Mouse (Mus musculus): Measurements from ENCODE around the gene Clec11a. TPM values are rescaled to one million over a fixed set of nuclear protein-coding genes. Genes with fewer than 3 reads are reported as not detected.

Gene Clec11a
- polyA plus RNA-seq, 1 experiment from 2014 or later, result 6.9 TPM

DNA sequence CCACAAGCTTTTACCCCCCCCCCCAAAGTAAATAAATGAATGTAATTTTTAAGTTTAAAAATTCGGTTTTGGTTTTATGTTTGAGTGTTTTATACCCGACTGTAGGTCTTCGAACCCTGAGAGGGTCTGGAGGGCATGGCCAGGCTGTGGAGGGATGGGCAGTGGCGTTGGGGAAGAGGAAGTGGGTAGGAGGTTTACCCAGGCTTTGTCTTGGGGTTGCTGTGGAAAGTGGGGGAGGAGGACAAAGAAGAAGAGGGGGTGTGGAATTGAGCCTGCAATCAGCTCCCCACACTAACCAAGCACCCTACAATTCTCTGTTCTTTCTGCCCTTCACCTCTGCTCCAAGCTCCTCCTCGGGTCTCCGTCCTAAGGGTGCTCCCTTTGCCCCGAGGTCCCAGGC is 34.2 kb downstream of the Clec11a start:
- Histone ChIP-seq H3K36me3 (no peaks in the 10 kb centered on the region), H3K9ac (no peak overlapping the region), H3K27me3 (replicated peaks) (0 out of 2 replicates have a peak, but pooled peaks cover 8% of the 10 kb centered on the region), H3K9me3 (no peaks in the 10 kb centered on the region), H3K4me2 (no peak overlapping the region), H3K27ac (no peak overlapping the region), H3K4me3 (replicated peaks) (no peak overlapping the region), H3K4me1 (no peaks in the 10 kb centered on the region)
- ATAC-seq (ENCODE audit: insufficient read depth, low FRiP score, low read depth), result no peak
- 91% methylated on average over 6 of the region's 7 CpGs for WGBS

DNA sequence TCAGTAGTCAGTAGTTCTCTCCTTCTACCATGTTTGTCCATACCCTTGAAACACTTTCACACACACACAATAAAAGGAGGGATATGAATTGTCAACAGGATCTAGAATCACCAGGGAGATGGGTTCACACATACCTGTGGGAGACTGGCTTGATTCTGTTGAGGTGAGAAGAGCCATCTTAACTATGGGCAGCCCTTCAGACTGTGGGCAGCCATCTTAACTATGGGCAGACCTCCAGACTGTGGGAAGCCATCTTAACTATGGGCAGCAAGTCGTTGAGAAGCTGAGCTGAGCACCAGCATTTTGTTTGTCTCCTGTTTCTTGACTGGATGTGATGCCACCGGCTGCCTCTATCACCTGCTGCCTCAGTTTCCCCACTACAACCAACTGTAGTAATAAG is 35.4 kb downstream of the Clec11a start:
- no peak overlapping the region for H3K27ac ChIP-seq
- ATAC-seq (ENCODE audit: insufficient read depth, low FRiP score, low read depth), result no peak
- no peak overlapping the region for H3K9ac ChIP-seq
- no peak overlapping the region for H3K4me2 ChIP-seq
- WGBS, result 71% methylated on average over 2 of the region's 2 CpGs
- H3K27me3 ChIP-seq (replicated peaks), result 0 out of 2 replicates have a peak, but pooled peaks cover 8% of the 10 kb centered on the region
- H3K4me1 ChIP-seq, result no peaks in the 10 kb centered on the region
- no peaks in the 10 kb centered on the region for H3K36me3 ChIP-seq
- H3K9me3 ChIP-seq, result no peaks in the 10 kb centered on the region
- no peak overlapping the region for H3K4me3 ChIP-seq (replicated peaks)

DNA sequence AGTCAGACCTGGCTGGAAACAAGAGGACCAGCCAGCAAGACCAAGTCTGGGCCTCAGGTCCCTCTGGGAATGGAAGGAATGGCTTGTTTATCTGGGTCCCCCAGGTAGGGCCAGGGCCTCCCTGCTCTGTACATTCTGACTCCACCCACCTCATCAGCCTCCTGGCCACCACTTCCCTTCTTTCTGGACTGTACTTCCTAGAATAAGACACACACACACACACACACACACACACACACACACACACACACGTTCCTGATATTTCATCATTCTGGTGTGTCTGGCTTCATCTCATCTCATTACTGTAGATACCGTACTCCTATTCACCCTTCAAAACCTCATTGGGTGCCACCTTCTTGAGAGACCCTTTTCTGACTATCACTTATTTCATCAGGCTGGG is 37.3 kb downstream of the Clec11a start:
- H3K4me3 ChIP-seq (replicated peaks), result no peak overlapping the region
- no peak for ATAC-seq (ENCODE audit: insufficient read depth, low FRiP score, low read depth)
- H3K9me3 ChIP-seq, result no peaks in the 10 kb centered on the region
- WGBS, result 89% methylated on average over 2 of the region's 2 CpGs
- H3K4me1 ChIP-seq, result no peaks in the 10 kb centered on the region
- no peak overlapping the region for H3K27ac ChIP-seq
- 0 out of 2 replicates have a peak, but pooled peaks cover 7% of the 10 kb centered on the region for H3K27me3 ChIP-seq (replicated peaks)
- no peaks in the 10 kb centered on the region for H3K36me3 ChIP-seq
- no peak overlapping the region for H3K4me2 ChIP-seq
- no peak overlapping the region for H3K9ac ChIP-seq

DNA sequence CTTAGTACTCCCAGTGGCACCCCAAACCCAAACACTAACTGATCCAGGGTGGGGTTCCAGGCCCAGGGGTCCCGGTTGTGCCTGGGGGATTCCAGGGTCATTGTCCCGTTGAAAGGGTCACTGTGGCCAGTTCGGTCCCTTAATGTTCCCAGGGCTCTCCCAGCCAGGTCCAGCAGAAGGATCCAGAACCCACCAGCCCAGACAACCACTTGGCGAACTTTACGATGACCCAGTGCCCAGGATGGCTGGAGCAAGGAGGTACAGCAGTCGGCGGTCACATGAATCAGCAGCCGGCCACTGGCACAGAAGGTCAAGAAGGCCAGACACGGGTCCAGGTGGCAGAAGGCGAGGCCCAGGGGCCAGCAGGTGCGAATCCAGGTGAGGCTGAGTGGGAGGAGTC is 38.6 kb downstream of the Clec11a start:
- Histone ChIP-seq H3K4me2 (no peak overlapping the region), H3K9me3 (no peaks in the 10 kb centered on the region), H3K27ac (no peak overlapping the region), H3K4me3 (replicated peaks) (no peak overlapping the region), H3K36me3 (no peaks in the 10 kb centered on the region), H3K4me1 (peaks cover 3% of the 10 kb centered on the region), H3K9ac (no peak overlapping the region), H3K27me3 (replicated peaks) (peaks cover 5% of the 10 kb centered on the region; the same call in 1 of the 2 replicates)
- WGBS, result 70% methylated on average over 11 of the region's 11 CpGs
- no peak for ATAC-seq (ENCODE audit: insufficient read depth, low FRiP score, low read depth)

DNA sequence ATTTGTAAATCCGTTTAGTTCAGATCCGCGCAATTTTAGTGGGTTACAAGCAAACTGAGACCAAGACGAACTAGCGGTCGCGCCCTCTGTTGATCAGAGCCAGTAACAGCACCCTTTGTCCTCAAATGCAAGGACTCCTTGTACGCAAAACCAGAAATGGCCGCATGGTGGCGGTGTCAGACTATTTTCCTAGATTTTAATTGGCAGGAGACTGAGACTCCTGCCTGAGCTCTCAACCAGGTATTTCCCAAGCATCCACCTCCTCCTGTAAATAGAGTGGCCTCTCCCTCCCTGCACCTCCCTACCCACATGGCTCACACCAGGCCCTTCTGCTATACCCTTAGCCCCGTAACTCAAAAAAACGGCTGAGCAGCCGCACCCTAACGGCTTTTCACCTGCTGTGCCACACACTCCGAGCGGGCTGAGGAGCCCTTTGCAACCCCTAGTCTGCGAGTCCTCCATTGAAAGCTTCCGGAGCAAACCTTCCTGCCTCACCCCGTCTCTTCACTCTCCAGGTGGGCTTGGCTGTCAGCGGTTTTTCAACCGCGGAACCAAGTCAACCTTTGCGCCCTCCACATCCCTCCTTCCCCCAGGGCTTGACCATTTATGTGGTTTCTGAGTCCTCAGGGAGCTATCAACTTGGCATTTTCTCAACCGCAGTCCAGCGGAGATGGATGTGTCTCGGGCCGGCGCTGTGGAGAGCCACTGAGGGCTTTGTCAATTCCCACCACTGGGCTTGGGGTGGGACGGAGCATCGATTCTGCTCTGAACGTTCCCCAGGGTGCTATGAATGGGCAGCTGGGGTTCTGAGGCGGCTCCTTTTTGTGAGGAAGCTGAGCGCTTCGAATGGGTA is 43.7 kb downstream of the Clec11a start:
- H3K36me3 ChIP-seq, result no peaks in the 10 kb centered on the region
- WGBS, result 3% methylated on average over 34 of the region's 34 CpGs
- no peak overlapping the region for H3K27ac ChIP-seq
- ATAC-seq (ENCODE audit: insufficient read depth, low FRiP score, low read depth), result peak; percentile 81
- H3K27me3 ChIP-seq (replicated peaks), result peaks cover 6% of the 10 kb centered on the region; the same call in 1 of the 2 replicates
- peak overlapping the region; percentile 11; the same call in 1 of the 2 replicates for H3K4me3 ChIP-seq (replicated peaks)
- H3K4me2 ChIP-seq, result peak overlapping the region; percentile 47
- no peaks in the 10 kb centered on the region for H3K9me3 ChIP-seq
- H3K9ac ChIP-seq, result no peak overlapping the region
- H3K4me1 ChIP-seq, result peaks cover 6% of the 10 kb centered on the region

DNA sequence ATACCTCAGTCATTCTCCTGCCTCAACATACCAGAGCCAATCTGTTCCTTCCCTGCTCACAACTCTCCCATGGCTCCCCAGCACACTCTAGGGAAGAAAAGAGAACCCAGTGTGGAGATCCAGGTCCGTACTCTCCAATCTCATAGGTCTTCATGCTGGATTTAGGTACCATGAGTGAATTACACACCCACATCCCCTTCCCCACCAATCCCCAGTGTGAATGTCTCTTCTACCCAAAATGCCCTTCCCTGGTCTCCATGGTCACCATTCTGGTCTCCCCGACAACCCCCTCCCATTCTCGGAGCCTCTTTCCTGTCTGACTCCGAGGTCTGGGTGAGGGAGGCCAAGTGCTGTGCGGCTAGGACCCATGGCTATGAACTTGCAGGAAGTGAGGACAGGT is 45.6 kb downstream of the Clec11a start, which contains the start of gene Gm15517:
Gene Gm15517, plus strand, starts transcription at position 301 of the 400 bp plus-strand sequence.
- Histone ChIP-seq H3K9me3 (no peaks in the 10 kb centered on the region), H3K27ac (no peak within 1 kb of the TSS), H3K4me1 (peaks cover 6% of the 10 kb centered on the region), H3K36me3 (no peaks in the 10 kb centered on the region), H3K9ac (no peak within 1 kb of the TSS), H3K27me3 (replicated peaks) (peaks cover 6% of the 10 kb centered on the region; the same call in 1 of the 2 replicates), H3K4me3 (replicated peaks) (no peak within 1 kb of the TSS), H3K4me2 (no peak within 1 kb of the TSS)
- ATAC-seq (ENCODE audit: insufficient read depth, low FRiP score, low read depth), result no peak
- 52% methylated on average over 5 of the region's 5 CpGs for WGBS

DNA sequence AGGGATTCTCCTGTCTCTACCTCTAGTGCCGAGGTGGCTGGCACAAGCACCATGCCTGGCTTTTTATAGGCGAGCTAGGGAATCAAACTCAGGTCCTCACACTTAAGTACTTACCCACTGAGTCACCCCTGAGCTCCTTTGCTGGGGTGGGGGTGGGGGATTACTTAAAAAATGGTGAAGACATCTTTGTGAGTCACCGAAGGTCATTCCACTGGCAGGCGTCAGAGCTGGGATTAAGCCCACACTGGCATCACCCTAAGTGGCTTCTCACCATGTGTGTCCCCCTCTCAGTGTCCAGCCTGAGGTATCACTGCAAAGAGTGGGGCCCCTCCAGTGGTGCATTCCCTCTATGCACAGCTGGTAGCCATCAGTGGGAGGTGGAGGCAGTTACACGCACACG is 46.3 kb downstream of the Clec11a start:
- Histone ChIP-seq H3K4me1 (peaks cover 6% of the 10 kb centered on the region), H3K27me3 (replicated peaks) (peaks cover 6% of the 10 kb centered on the region; the same call in 1 of the 2 replicates), H3K27ac (no peak overlapping the region), H3K4me3 (replicated peaks) (no peak overlapping the region), H3K9ac (no peak overlapping the region), H3K36me3 (no peaks in the 10 kb centered on the region), H3K4me2 (no peak overlapping the region), H3K9me3 (no peaks in the 10 kb centered on the region)
- no peak for ATAC-seq (ENCODE audit: insufficient read depth, low FRiP score, low read depth)
- 64% methylated on average over 6 of the region's 6 CpGs for WGBS

DNA sequence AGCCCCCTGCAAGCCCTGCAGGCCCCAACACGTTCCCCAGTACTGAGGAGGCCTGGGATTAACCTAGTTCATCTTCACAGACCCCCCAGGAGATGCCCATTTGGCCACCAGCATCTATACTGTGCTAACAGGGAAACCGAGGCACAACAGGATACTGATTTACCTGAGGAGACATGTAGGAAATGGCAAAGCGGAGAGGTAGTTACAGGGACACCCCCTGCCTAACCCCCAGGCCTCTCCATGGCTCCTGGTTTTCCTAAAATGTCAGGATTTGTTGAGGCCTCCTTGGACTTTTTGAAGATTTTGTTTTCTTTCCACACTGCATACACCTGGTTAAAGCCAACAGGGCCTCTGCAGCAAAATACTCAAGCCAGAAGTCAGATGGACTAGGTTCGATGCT is 49.4 kb downstream of the Clec11a start, which contains the start of gene Acp4:
Gene Acp4, minus strand, starts transcription at position 101 of the 400 bp plus-strand sequence.
- ATAC-seq (ENCODE audit: insufficient read depth, low FRiP score, low read depth), result no peak
- no peak within 1 kb of the TSS for H3K9ac ChIP-seq
- no peaks in the 10 kb centered on the region for H3K27me3 ChIP-seq (replicated peaks)
- 0 out of 2 replicates have a peak, but pooled peaks cover 3% of the 10 kb centered on the region for H3K4me1 ChIP-seq
- H3K4me2 ChIP-seq, result no peak within 1 kb of the TSS
- 64% methylated on average over 4 of the region's 4 CpGs for WGBS
- H3K36me3 ChIP-seq, result peaks cover 12% of the 10 kb centered on the region; the same call in 1 of the 2 replicates
- H3K9me3 ChIP-seq, result no peaks in the 10 kb centered on the region
- H3K27ac ChIP-seq, result no peak within 1 kb of the TSS
- H3K4me3 ChIP-seq (replicated peaks), result no peak within 1 kb of the TSS

DNA sequence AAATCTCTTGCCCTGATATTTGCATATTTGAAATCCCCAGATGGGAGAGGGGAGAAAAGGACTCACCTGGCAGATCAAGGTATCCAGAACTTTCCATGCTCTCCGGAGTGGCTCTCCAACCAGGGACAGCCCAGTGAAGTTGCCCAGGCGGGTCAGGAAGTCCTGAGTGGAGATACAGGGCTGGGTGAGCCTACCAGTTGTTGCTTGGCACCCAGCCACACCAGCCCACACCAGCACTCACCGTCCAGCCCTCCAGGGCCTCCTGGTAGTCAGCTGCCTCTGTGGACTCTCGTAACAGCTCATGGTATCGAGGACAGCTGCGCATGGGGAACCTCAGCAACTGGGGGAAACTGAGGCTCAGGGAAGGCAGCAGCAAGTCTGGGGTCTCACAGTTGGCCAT is 51.8 kb downstream of the Clec11a start:
- Histone ChIP-seq H3K36me3 (peaks cover 25% of the 10 kb centered on the region), H3K9ac (no peak overlapping the region), H3K4me1 (0 out of 2 replicates have a peak, but pooled peaks cover 3% of the 10 kb centered on the region), H3K27ac (no peak overlapping the region), H3K4me2 (no peak overlapping the region), H3K27me3 (replicated peaks) (no peaks in the 10 kb centered on the region), H3K4me3 (replicated peaks) (no peak overlapping the region), H3K9me3 (no peaks in the 10 kb centered on the region)
- ATAC-seq (ENCODE audit: insufficient read depth, low FRiP score, low read depth), result no peak
- 68% methylated on average over 6 of the region's 6 CpGs for WGBS

DNA sequence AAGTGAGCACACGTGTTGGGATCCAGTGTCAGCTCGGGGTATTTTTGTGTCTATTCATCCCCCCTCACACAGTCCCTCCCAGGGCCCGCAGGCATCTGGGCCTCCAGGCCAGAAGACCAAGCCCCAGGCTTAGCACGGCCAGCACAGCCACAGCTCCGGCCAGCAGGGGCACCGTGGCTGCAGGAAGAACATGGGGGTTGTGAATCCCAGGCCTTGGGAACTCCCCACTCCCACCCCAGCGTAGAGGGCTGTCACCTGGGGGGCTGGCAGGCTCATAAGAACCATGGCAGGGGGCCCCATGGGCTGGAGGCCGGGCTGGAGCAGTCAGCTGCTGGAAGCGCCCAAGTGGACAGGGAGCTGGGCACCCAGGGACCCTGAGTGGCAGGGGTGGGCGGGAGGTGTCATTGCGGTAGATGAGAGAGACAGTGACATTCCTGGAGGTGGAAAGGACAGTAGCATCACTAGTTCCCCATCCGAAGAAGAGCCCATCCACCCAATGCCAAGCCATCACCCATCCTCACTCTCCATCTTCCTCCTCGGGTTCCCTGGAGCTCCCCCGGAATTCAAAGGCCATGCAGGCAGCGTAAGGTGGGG is 53.6 kb downstream of the Clec11a start:
- Histone ChIP-seq H3K4me2 (no peak overlapping the region), H3K4me3 (replicated peaks) (no peak overlapping the region), H3K27me3 (replicated peaks) (no peaks in the 10 kb centered on the region), H3K4me1 (peaks cover 10% of the 10 kb centered on the region), H3K9me3 (no peaks in the 10 kb centered on the region), H3K36me3 (peaks cover 37% of the 10 kb centered on the region), H3K9ac (no peak overlapping the region), H3K27ac (no peak overlapping the region)
- 66% methylated on average over 15 of the region's 15 CpGs for WGBS
- ATAC-seq (ENCODE audit: insufficient read depth, low FRiP score, low read depth), result no peak
